Comparison of ENCODE assay signal across 13 mouse cellular contexts in genomic region chr11:25335667-25336066, GRCm38 (mm10).
"Had no signal": no experiment of that assay in that cellular context is flagged by ENCODE, and none has a peak within 500 bp of the region (broad histone marks: within the 10 kb centered on the region; RNA-seq: fewer than 3 reads in every experiment).

No protein-coding gene starts in this region.

- H3K4me1 ChIP-seq: limb, embryonic 13.5 days; midbrain, embryonic 12.5 days; neural tube, embryonic 15.5 days had no signal

- H3K27ac ChIP-seq: layer of hippocampus, adult 2 months; limb, embryonic 13.5 days; macrophage; midbrain, embryonic 12.5 days; neural tube, embryonic 15.5 days had no signal

- H3K4me2 ChIP-seq: limb, embryonic 13.5 days; liver, embryonic 11.5 days; midbrain, embryonic 12.5 days; neural tube, embryonic 15.5 days had no signal

- H3K4me3 ChIP-seq: layer of hippocampus, adult 2 months; limb, embryonic 13.5 days; midbrain, embryonic 12.5 days; myocyte; neural tube, embryonic 15.5 days had no signal

- H3K9ac ChIP-seq: limb, embryonic 13.5 days; midbrain, embryonic 12.5 days; neural tube, embryonic 15.5 days had no signal

- H3K9me3 ChIP-seq: limb, embryonic 13.5 days; midbrain, embryonic 12.5 days; neural tube, embryonic 15.5 days had no signal

- H3K27me3 ChIP-seq: limb, embryonic 13.5 days; midbrain, embryonic 12.5 days; neural tube, embryonic 15.5 days had no signal

- H3K36me3 ChIP-seq: limb, embryonic 13.5 days; midbrain, embryonic 12.5 days; neural tube, embryonic 15.5 days had no signal

- DNase-seq: kidney, adult 18-20 months; kidney, postnatal 10 days; kidney, postnatal 4 days; right cerebral cortex, adult 18-20 months; right cerebral cortex, postnatal 25 days; thymus, postnatal 4 days had no signal
